Mouse (Mus musculus) MEL (cell line): ENCODE results near the gene Rrad.

Experiments used
- CTCF ChIP-seq, 3 experiments: IDR thresholded peaks in 2 of 3; conservative IDR thresholded peaks in 1 of 3; 2 replicates each; pipeline ENCODE4 v1.5.1; 2011 to 2012; ENCODE audit warnings: low read length in 3 of 3, low read depth in 2 of 3, mild to moderate bottlenecking in 2 of 3, improper control_type of control experiment in 1 of 3, inconsistent platforms in 1 of 3, mixed read lengths in 1 of 3, moderate library complexity in 1 of 3; ENCODE audit not compliant: control insufficient read depth in 1 of 3, insufficient read depth in 1 of 3, poor library complexity in 1 of 3, severe bottlenecking in 1 of 3
- EP300 ChIP-seq, 2 experiments: IDR thresholded peaks; 2 replicates each; pipeline ENCODE4 v1.6.1; 2011; ENCODE audit warnings: improper control_type of control experiment in 2 of 2, low read length in 2 of 2, low read depth in 1 of 2, mild to moderate bottlenecking in 1 of 2
- MAX ChIP-seq: IDR thresholded peaks from 2 replicates; pipeline ENCODE4 v1.6.1; 2011; ENCODE audit warnings: low read length, improper control_type of control experiment
- POLR2AphosphoS2 ChIP-seq: IDR thresholded peaks from 2 replicates; pipeline ENCODE4 v1.6.1; 2011; ENCODE audit warnings: low read length, improper control_type of control experiment
- RAD21 ChIP-seq: IDR thresholded peaks from 2 replicates; pipeline ENCODE4 v1.6.1; 2011; ENCODE audit warnings: mild to moderate bottlenecking, low read depth, low read length, improper control_type of control experiment
- USF1 ChIP-seq: IDR thresholded peaks from 2 replicates; pipeline ENCODE4 v1.6.1; 2014; ENCODE audit warnings: low read depth, mild to moderate bottlenecking, inconsistent platforms, low read length, improper control_type of control experiment, moderate library complexity
- ZNF384 ChIP-seq: IDR thresholded peaks from 2 replicates; pipeline ENCODE4 v1.6.1; 2012; ENCODE audit warnings: low read depth, mild to moderate bottlenecking, inconsistent platforms, low read length, improper control_type of control experiment

DNA sequence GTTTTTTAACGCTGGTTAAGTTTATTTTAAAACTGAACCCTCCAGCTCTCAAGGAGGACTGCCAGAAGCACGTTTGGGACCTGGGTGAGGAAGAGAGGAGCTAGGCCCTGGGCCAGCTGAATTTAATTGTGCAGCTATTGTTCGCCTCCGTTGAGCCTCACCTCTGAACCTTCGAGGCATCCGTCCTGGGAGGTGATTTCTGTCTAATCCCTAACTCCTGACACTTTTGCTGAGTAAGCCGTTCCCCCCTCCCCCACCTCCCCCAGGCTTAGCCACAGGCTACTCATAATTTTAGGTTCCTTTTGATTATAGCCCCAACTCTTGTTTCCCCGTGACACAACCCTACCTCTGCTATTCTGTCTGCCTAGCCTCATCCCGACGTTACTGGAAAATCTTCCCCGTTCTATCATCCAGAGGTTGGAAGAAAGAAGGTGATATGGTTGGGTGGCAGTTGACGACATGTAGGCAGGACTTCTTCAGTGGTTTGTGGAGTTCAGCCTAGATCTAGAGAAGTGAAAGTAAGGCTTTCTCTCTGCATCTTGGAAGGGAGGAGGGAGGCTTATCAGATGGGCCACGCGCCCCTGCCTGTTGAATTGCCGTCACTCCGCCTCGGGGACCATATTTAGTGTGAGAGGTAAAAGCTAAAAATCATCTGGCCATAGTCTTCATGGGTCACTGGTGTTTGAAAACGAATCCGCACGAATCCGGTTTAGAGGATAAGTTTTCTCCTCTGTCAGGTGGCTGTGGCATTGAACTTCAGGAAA is 35.2 kb downstream of the Rrad start:
- TF ChIP-seq EP300 (IDR thresholded peaks at IDR 0.05; ENCODE audit: low read depth in 1 of 2, low read length in 2 of 2) (peak; percentile 35 to 52; a peak in 3 of 4 replicates), POLR2AphosphoS2 (peak; percentile 66), USF1 (peak; percentile 56), ZNF384 (no peak), RAD21 (no peak), CTCF (IDR thresholded peaks at IDR 0.05 in 2 of 3, conservative IDR thresholded peaks at IDR 0.05 in 1 of 3; ENCODE audit: control insufficient read depth in 1 of 3, insufficient read depth in 1 of 3, low read depth in 2 of 3, low read length in 3 of 3, poor library complexity in 1 of 3, severe bottlenecking in 1 of 3) (no peak), MAX (0 out of 2 replicates have a peak, but pooled peaks have one; percentile 46)
